Mouse (Mus musculus): ENCODE measurements at regions not wholly inside any gene's neighbourhood (a gene's known extent, or its start where the extent isn't known, plus 50 kb on each side); places are given as distances from the start of the nearest gene placed in this dataset.
A peak's percentile ranks its signal among the peaks of the same experiment; 100 is the strongest.

GRCm38 (mm10) chr14:46706462-46706861 is 53.9 kb upstream of the Cdkn3 start:
- no peak for DNase-seq (ENCODE audit: low spot score in 2 of 2)

- DNase-seq (ENCODE audit: low spot score in 2 of 2): no peak
Observed at GRCm38 (mm10) chr14:46704316-46704751, 56.0 kb upstream of the Cdkn3 start.

- peak; percentile 33 to 40 for DNase-seq (ENCODE audit: low spot score in 2 of 2)
Observed at GRCm38 (mm10) chr14:46702669-46703435, 57.5 kb upstream of the Cdkn3 start.

- no peak for DNase-seq (ENCODE audit: low spot score in 2 of 2)
Observed at GRCm38 (mm10) chr14:46692571-46692970, 67.8 kb upstream of the Cdkn3 start.

- DNase-seq (ENCODE audit: low spot score in 2 of 2): no peak
Observed at GRCm38 (mm10) chr14:46692067-46692466, 68.3 kb upstream of the Cdkn3 start.

- no peak for DNase-seq (ENCODE audit: low spot score in 2 of 2)
Observed at GRCm38 (mm10) chr14:46682728-46683127, 77.6 kb upstream of the Cdkn3 start.

GRCm38 (mm10) chr14:46678935-46679334 is 81.4 kb upstream of the Cdkn3 start:
- no peak for DNase-seq (ENCODE audit: low spot score in 2 of 2)

GRCm38 (mm10) chr14:46671482-46672225 is 88.7 kb upstream of the Cdkn3 start:
- no peak for DNase-seq (ENCODE audit: low spot score in 2 of 2)

GRCm38 (mm10) chr14:46671062-46671461 is 89.3 kb upstream of the Cdkn3 start:
- no peak for DNase-seq (ENCODE audit: low spot score in 2 of 2)

GRCm38 (mm10) chr14:46670221-46671046 is 89.9 kb upstream of the Cdkn3 start:
- DNase-seq (ENCODE audit: low spot score in 2 of 2): no peak

- DNase-seq (ENCODE audit: low spot score in 2 of 2): no peak
Observed at GRCm38 (mm10) chr14:46668275-46668674, 92.1 kb upstream of the Cdkn3 start.

GRCm38 (mm10) chr14:46664305-46664704 is 96.0 kb upstream of the Cdkn3 start:
- DNase-seq (ENCODE audit: low spot score in 2 of 2): no peak

- no peak for DNase-seq (ENCODE audit: low spot score in 2 of 2)
Observed at GRCm38 (mm10) chr14:46663529-46663928, 96.8 kb upstream of the Cdkn3 start.

GRCm38 (mm10) chr14:46661792-46662545 is 98.4 kb upstream of the Cdkn3 start:
- DNase-seq (ENCODE audit: low spot score in 2 of 2): no peak

- no peak for DNase-seq (ENCODE audit: low spot score in 2 of 2)
Observed at GRCm38 (mm10) chr14:46661118-46661791, 99.1 kb upstream of the Cdkn3 start.

GRCm38 (mm10) chr14:46659365-46659764 is 101.0 kb upstream of the Cdkn3 start:
- no peak for DNase-seq (ENCODE audit: low spot score in 2 of 2)

GRCm38 (mm10) chr14:46656249-46656648 is 104.1 kb upstream of the Cdkn3 start:
- no peak for DNase-seq (ENCODE audit: low spot score in 2 of 2)

- no peak for DNase-seq (ENCODE audit: low spot score in 2 of 2)
Observed at GRCm38 (mm10) chr14:46647319-46647974, 112.9 kb upstream of the Cdkn3 start.

- DNase-seq (ENCODE audit: low spot score in 2 of 2): no peak
Observed at GRCm38 (mm10) chr14:46646673-46647318, 113.5 kb upstream of the Cdkn3 start.

All from gastrocnemius, postnatal 4 days (tissue).